Mouse (Mus musculus): ENCODE measurements around the gene Neb.

Gene Neb

DNA sequence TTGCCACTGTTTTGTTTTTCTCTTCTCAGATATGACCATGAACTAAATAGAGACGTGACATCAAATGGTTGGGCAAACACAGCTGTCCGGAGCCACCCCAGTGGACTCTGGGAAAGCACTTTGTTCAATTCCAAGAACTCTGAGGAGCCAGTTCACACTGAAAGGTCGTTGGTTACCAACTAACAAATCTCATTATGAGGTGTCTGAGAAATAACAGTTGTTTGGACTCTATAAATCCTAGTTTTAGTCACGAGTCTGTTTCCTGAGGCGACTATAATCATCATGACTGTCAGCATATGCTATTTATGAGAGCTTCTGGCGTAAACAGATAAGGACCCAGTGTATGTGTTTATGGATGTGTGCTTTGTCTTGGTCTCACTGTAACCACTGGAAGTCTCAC, 5.8 kb downstream of the Neb start:
- no peak for DNase-seq

DNA sequence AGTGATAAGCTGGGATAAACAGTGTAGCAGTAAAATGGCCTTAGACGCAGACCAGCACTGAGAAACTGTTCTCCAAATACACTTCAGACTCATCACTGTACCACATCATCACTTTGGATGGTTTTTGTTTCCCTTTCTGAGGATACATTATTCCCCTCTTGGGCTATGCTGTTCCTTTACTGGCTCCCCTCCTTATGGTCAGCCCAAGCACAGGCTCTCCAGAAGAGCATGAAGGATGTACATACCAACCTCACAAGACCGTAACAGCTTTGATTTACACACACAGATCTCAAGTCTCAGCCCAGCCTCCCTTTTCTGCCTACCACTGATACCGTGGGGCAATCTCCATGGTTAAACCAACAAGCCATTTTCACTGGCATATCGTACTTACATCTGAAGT, 6.2 kb downstream of the Neb start:
- DNase-seq: no peak

DNA sequence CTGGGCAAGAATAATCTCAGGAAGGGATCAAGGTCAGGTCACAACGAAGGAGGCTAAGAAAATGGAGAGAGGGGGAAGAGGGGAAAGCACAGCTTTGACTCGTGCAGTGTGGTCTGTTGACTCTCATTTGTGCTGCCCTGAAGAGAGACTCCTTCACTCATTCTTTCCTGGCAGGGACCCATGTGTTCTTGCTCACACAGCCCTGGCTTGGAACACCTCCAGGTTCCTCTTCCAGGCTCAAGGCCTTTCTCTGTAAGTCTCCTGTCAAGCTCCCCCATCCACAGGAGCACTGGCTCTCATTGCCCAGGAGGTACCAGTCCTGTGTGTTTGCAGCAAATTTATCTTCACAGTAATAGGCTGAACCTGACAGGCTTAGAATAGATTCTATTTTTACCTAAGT, 7.2 kb downstream of the Neb start:
- DNase-seq: no peak

DNA sequence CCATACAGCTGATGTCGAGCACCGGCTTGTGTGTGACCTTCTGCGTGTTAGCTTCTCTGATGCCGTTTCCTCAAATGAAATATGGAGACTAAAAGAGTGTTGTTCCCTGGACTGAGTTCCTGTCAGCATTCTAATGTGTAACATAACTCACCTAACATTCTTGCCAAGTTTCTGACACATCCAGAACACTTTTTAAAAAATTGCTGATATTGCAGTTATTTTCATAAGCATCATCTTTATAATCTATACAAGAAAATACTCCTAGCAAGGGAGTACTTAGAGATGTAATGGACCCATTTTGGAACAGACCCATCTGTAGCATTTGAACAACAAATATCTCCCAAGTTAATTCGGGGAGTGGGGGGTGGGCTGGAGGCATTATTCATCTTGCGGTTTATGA, 8.7 kb downstream of the Neb start:
- no peak for DNase-seq

DNA sequence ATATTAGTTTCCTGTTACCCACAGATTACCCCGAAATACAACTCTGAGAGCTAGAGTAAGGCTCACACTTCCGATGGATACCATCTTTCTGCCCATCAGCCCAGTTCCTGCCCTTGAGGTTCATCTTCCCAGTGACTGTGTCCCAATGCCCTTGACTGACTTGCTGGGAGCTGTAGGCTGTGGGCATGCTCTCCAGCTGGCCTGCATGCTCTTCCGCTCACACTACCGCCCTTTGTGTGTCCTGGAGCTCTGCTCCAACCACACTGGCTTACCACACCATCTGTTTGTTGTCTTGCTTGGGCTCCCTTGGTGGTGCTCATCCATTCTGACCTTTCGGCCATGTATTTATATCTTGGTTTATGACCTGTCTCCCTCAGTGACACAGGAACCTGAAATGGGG, 10.6 kb downstream of the Neb start:
- no peak for DNase-seq

DNA sequence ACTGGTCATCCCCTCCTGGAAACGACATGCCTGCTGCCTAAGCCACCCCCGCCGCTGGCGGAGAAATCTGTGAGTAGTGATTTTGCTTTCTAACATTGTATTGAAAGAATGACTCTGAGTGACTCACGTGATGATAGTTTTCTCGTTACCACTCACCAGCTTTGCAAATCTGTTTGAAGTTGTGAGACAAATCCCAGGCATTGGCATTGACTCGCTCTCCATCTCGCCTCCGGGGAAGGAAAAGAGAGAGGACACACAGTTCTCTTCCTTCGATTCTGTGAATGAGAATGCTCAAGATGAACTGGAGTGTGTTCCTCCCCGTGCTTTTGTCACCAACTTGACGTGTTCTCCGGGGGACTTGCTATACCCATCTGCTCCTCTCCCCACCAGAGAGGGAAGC, 11.0 kb downstream of the Neb start:
- no peak for DNase-seq

DNA sequence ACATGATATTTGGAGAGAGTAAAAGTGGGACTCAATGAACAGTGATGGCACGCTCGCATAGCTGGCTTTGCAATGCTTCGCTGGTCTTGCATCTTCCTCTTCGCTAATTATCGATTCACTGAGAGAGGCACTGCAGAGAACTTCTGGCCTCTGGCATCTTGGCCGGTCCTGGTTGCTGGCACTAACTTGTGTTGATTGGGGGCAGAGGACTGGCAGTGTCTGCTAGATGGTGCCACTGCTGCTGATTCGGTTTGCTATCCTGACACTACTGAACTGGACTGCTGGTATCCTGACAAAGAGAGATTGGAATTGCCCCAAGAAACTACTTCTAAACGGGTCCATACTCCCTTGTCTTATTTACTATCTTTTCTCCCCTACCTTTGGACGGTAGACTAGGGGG, 17.2 kb downstream of the Neb start:
- no peak for DNase-seq

DNA sequence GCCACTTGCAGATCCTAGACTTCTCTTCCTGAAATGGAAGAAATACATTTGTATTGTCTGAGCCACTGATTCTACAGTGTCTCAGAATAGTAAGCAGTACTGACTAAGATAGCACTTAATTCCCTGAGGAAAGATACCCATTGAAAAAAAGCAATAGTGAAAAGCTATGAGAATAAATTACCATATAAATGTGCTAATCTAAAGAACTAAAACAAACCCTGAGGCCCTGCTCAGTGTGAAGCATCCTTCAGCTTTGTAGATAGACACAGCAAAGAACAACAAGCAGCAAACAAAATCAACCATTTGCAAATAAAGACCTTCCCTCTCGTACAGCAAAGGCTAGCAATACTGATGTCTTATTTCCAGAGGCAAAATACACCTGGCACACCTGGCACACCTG, 18.6 kb downstream of the Neb start:
- DNase-seq: no peak

DNA sequence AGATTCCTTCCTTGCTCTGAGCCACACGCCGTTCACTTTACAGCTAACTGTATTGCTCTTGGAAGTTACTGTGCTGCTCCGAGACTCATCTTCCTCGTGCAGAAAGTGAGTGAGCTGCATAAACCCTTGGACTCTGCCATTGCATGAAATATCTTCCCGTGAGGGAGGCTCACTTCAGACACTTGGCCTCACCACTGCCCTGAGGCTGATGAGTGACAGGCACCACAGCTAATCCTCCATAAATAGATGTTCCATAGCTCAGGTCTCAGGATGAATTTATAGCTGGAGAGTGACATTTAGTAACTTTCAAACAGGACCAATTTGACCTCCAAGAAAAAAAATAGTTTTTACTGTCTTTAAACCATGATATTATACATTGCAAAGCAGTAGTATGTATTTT, 20.1 kb downstream of the Neb start:
- no peak for DNase-seq

DNA sequence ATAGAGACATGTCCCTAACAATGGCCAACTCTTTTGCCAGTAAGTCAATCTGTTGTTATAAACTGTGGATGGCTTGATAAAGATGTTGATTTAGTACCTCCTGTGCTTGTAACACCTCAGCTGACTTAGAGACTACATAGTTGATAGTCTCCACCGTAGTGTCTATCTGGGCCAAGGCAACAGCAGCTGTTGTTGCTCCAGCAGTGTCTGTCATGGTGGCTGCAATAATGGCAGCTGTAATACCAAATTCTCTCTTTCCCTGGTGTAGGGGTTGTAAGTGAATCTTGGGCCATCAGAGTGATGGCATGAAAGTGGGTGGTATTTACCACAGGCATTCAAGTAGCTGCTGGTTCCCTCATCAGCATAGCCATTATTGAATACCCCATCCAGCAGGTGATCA, 27.2 kb downstream of the Neb start:
- DNase-seq: no peak

DNA sequence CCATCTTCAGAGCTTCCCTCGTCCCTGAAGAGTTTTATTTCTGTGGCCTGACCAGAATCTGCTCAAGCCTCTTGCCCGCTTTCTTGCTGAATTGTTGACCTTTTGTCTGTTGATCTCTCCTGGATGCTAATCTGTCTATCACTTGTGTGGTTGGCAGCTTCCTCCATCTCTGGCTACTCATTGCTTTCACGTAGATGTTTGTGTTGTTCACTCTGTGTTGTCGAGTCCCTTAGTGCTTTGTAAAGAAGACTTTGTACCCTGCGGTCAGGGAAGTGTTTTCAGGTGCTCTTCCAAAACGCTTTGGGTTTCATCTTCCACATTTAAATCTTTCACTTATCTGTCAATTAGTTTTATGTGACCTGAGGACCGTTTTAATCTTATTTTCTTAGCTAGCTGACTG, 37.3 kb downstream of the Neb start:
- no peak for DNase-seq

DNA sequence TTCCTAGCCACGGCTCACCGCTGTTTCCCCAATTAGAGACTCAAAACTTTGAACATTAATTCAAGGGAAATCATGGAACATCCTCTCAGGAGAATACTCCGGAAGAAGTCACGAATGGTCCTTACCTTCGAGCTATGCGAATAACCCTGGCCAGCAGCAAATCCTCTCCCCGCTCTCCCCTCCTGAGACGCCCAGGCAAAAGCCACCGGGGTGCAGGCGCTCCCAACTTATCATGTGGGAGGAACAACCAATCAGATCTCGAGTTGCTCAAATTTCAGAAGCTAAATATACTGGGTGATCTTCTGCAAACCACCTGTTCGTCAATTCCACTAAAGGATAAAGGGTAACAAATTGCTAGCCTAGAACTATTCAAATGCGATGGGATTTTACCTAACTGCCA, 42.7 kb downstream of the Neb start:
- no peak for DNase-seq

DNA sequence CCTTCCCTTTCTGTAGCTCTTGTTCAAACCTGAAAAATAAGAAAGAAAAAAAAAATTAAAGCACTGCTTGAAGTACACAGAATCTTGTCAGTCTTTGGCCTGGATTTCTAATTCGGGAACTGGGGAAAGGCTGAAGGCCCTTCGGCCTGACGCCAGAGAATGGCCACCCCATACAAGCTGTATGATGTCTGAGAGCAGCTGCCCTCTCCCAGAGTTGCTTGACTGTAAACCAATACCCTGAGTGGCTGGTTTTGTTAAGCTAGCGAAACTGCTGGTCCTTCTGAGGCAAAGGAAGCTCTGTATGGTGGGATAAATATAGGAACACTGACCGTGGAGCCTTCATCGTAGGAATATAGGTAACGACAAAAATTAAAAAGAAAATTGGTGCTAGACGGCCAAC, 43.2 kb downstream of the Neb start:
- no peak for DNase-seq

DNA sequence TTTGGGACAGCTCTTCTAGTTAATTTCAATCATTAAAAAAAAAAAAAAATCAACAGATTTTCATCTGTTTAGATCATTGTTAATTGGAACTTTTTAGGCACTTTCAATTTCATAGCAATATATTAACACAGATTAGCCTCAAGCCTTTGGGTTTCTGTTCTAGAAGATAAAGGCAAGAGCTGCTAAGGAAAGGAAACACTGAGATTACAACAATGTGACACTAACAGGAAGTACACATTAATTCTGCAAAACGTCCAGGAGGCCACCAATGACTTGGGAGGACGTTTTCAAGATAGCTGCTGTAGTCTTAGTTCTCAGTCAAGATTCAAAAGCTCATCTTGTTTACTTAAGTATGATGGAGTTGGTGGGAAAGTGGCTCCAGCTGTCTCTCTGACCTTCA, 44.7 kb downstream of the Neb start:
- DNase-seq: no peak

DNA sequence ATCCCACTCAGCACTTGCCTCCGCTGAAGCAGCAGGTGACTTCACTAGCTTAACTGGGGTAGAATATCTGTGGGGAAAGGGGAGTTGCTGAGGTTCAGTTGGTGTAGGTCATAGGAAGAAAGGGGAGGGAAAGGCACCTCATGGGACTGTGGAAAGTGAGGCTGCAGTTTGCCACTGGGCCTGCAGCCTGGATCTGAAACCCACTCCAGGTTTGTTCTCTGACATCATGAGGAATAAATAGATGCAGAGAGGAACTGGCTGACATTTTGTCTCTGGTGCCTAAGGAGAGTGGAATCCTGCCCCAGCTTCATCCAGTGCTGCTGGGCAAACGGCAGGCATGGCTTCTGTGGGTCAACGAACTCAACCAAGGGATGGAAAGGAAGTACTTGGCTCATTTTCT, 46.5 kb downstream of the Neb start:
- no peak for DNase-seq

DNA sequence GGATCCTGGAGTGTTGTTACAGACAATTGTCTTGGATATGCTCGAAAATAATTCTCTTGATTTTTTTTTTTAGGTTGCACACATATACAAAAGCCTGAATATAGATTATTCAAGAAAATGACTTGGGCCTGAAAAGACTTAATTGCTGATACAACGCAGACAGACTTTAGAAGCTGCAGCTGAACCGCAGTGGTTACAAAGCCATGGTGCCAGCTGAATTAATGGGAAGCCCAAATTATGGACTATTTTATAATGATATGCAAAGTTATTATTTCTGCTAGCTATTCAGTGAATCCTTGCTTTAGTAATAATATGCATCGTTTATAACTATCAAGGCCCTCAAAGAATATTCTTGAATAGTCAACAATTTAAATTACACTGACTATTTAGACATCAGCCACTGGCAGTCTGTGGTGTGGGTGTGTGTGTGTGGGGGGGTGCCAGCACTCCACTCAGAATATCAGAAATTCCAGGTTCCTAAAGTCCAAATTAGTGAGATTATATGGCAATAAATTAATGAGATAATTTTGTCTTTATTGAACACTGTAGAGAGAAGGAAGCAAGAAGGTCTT, 50.9 kb downstream of the Neb start:
- no peak for DNase-seq

DNA sequence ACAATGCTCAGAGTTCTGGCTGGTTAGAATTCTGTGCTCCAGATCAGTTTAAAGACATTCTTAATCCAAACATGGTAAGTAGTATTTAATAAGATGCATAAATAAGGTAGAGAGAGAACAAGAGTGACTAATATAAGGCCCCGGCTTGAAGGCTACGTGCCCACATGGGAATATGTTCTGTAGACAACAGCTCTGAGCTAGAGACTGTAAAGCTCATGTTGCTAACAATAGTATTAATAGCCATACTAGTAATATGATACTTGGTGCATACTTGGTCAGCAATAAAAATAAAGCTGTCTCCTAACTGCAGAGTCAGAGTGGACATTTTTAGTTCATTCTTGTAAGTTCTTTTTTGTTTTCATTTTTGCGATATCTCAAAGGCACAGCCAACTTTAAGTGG, 56.4 kb downstream of the Neb start:
- no peak for DNase-seq

DNA sequence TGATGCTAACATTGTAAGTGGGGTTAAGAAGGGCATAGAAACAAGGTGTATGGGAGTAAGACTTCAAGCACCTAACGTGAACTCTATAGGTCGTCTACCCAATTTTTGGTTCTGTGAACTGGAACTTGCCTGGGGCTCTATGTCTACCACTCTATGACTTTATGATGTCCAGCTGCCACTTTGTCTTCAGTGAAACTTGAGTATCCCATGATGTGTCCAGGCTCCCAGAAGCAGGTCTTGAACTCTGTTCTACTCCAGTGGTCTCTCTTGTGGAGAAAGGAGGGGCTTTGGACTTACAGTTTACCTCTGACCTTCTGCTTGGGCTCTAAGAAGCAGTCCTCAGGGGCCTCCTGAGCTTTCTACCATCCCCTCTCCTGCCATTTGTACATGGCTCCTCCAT, 58.1 kb downstream of the Neb start:
- DNase-seq: no peak

DNA sequence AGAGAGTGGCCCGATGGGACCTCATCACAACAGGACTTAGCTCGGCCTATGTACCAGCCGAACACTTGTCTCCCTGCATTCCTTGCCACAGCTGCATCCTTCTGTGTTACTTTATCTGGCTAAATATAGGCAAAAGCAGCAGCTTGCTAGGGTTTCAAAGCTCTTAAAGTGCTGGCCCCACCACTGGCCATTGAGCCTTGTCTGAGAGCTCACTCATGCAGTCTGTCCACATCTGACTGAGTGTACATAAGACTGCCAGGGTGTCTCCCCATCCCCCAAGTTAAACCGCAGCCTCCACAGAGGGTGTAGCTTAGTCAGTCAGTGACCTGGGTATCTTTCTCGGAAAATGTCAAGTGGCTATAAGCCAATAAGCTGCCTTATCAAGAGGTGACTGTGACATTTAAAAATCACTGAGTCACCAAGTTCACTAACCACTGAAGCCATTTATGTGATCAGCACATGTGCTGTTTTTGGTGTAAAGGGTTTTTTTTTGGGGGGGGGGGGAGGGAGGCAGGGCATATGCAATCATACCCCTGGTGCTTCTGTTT, 59.2 kb downstream of the Neb start:
- no peak for DNase-seq

DNA sequence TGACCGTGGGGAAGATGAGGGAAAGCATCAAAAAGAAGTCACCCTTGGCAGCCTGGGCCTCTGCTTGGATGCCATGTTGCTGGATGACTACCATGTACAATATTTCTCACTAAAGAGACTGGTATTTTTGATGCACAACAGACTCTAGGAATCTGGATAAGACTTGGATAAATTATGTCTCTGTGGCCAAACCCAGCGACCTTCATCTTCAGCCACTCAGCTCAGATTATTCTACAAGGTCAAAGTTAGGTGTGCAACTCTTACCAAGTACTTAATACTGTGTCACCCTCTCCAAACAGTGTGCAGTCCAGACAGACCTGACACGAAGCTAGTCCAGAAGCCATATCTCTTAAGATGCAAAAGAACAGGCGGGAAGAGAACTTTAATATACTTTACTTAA, 60.8 kb downstream of the Neb start:
- DNase-seq: no peak

DNA sequence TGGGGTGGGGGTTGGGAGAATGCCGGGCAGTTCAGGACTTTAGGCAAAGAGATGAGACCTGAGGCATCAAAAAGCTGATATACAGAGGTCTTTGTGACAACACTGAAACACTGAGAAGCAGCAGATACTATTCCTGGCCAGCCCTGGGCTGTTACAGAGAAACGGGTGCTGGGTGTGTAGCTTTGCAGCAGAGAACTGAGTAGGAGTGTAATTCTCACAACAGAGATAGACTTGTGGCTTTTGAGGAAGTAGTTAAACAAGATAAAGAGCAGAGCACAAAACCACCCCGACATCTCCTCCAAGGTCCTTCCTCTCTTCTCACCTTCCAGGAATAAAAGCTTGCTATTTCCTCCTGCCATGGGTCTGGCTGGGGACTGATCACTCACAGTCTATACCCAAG, 62.5 kb downstream of the Neb start:
- no peak for DNase-seq

DNA sequence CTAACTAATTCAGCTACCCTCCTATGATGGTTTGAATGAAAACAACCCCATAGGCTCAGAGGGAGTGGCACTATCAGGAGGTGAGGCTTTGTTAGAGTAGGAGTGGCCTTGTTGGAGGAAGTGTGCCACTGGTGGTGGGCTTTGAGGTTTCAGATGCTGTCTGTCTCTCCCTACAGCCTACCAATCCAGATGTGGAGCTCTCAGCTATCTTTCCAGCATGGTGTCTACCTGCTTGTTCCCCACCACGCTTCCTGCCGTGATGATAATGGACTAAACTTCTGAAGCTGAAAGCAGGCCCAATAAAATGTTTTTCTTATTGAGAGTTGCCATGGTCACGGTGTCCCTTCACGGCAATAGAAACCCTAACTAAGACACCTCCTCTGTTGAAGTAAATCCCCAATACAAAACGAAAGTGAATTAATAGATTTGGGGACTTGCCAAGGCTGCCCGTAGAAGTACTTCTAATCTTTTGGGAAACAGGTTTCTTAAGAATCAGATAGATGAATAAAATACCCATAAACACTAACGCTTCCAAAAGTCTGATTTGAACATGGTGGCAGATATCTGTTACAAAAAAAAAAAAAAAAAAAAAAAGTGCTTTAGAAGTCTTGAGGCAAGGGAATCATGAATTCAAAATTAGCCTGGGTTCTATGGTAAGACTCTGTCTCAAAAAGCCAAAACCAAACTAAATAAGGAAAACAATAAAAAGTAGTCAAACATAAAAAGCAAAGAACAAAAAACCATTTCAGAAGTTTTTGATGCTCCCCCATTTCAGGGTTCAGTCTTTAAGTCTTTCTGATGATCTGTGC, 63.1 kb downstream of the Neb start:
- DNase-seq: no peak

DNA sequence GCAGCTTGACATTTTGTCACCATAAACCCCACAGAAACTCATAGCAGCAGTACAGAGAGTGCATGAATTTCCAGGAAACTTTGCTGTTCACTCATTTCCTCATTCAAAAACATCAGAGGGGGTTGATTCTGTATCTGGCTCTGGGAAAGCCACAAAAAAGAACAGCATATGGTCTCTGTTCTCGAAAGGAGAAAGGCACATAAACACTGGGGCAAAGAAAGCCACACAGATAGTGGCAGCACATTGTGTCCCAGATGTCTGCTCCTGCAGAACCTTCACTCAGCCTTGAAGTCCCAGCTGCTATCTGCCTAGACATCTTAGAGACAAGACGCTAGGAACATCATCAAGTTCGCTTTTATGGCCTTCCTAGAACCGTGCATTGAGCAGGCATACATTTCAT, 67.5 kb downstream of the Neb start:
- no peak for DNase-seq

DNA sequence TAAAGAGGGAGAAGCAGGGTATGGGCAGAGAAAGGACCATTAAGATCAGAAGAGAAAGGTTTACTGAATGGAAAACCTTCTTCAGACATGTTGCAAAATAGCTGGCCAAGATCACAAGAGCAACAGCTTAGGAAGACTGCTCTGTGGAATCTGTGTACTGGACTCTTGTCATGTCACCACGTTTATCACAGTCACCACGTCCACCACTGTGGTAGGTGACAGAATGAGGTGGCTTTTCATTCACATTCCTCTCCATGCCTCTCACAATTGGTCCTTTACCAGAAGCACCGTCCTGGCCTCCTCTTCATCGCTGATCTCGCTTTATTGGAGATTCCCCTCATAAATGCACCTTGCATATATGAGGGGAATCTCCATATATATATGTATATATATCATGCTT, 71.6 kb downstream of the Neb start:
- DNase-seq: no peak

DNA sequence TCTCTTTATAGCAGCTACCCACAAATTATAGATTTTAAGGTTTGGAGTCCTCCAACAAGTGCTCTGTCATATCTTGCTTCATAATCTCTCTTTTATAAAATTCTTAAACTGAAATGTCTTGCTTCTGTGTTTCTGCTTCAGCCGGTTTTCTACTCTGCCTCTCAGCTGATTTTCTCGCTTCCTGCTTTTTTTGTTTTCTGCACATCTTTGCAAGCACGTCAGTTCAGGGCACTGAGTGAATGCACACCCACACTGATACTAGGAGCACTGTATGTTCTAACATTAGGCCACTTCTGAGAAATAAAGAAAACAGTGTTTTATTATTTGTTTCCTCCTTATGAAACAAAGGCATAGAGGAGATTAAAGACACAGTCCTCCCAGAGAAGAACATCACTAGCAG, 73.7 kb downstream of the Neb start:
- DNase-seq: no peak

Data from right cerebral cortex, postnatal 25 days (tissue).